Mouse (Mus musculus) cerebellum, adult 2 months (tissue): Measurements from ENCODE around the gene Prss41.

Experiments
- CTCF ChIP-seq: fragments of 200-500 bp; IDR thresholded peaks from 2 replicates; pipeline ENCODE4 v1.5.1; 2011; ENCODE audit warnings: low read depth, mild to moderate bottlenecking, control low read depth, low read length, moderate library complexity, borderline replicate concordance; ENCODE audit not compliant: insufficient read depth
- POLR2A ChIP-seq: fragments of 200-500 bp; IDR thresholded peaks from 2 replicates; pipeline ENCODE4 v1.6.1; 2011; ENCODE audit warnings: low read length, control low read depth, borderline replicate concordance; ENCODE audit not compliant: insufficient read depth

GRCm38 (mm10) chr17:23819235-23819634 is 24.7 kb downstream of the Prss41 start:
- TF ChIP-seq POLR2A (no peak), CTCF (no peak)
